Comparison of ENCODE assay signal across 8 mouse cellular contexts in the genomic region with DNA sequence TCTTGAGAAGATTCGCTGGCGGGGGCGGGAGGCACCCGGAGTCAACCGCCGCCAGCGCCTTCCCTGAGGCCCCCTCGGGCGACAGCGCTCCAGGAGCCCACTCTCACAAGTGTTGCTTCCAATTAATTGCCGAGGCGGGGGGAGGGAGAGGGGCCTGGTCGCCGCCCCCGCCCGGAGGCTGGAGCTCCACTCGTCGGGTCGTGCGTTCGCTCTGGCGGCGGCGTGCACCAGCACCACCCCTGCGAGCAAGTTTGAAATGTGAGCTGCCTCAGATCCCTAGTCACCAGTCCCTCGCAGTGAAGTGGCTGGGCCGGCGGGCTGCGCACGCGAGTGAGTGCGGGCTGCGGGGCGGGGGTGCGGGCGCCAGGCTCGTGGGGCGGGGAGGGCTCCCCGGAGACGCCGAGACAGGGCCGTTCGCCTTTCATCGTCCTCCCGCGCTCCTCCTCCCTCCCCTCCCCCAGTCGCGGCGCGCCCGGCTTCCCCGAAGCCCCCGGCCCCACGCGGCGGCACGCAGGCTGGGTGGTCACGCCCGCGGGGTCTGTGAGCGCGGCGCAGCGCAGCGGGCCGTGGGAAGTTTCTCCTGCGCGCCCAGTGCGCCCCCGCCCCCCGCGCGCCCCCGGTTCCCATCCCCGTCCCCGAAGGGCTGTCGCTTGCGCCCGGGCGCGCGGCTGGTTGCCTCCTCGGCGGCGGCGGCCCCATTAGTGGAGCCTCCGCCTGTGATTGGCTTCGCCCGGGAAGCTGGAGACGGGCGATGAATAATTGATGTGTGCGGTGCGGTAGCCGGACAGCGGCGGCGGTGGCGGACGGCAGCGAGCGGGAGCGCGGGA.
DNase-seq lines count a peak whose midpoint lies in the region; ATAC-seq lines count a peak whose summit lies in the region.

No protein-coding gene starts in this region.

- intact Hi-C loops in left cerebral cortex, postnatal 25 days (cut with DNase I): loop anchor here (2.0 kb wide), 1 partner anchor 21 kb away; no protein-coding TSS in a partner anchor

- peaks cover 71% of the 10 kb centered on the region for H3K4me1 ChIP-seq in heart, embryonic 16.5 days (ENCODE audit: control insufficient read depth, insufficient read depth, low read length)
- H3K4me1 ChIP-seq in midbrain, embryonic 10.5 days: peaks cover 96% of the 10 kb centered on the region
- H3K4me1 ChIP-seq in stomach, embryonic 15.5 days: peaks cover 76% of the 10 kb centered on the region

- DNase-seq in adrenal gland, adult (ENCODE audit: inconsistent age in 2 of 2, low spot score in 1 of 2): peak; percentile 57 to 80
- no peak for DNase-seq in adrenal gland, postnatal 4 days (ENCODE audit: low spot score in 2 of 2)
- peak; percentile 48 for DNase-seq in embryo, embryonic 11.5 days (ENCODE audit: low read depth, low spot score)
- DNase-seq in left cerebral cortex, postnatal 25 days (ENCODE audit: low spot score in 2 of 2): peak; percentile 61 to 64
- DNase-seq in midbrain, embryonic 10.5 days (ENCODE audit: low spot score): peak; percentile 83

- H3K36me3 ChIP-seq in heart, embryonic 16.5 days (ENCODE audit: control insufficient read depth, insufficient read depth): no peaks in the 10 kb centered on the region
- H3K36me3 ChIP-seq in midbrain, embryonic 10.5 days: peaks cover 26% of the 10 kb centered on the region
- no peaks in the 10 kb centered on the region for H3K36me3 ChIP-seq in stomach, embryonic 15.5 days

- H3K27ac ChIP-seq in heart, embryonic 16.5 days (ENCODE audit: low read length): peak overlapping the region; percentile 92
- H3K27ac ChIP-seq in midbrain, embryonic 10.5 days (replicated peaks): peak overlapping the region; percentile 99
- H3K27ac ChIP-seq in stomach, embryonic 15.5 days: peak overlapping the region; percentile 90

- peak; percentile 7 for ATAC-seq in CD4-positive, CD25-positive, alpha-beta regulatory T cell, adult 4 months
- peak; percentile 37 for ATAC-seq in heart, embryonic 16.5 days (replicated peaks; ENCODE audit: extremely low read depth, insufficient read depth, low FRiP score)
- peak; percentile 29; the same call in 1 of the 2 replicates for ATAC-seq in stomach, embryonic 15.5 days (ENCODE audit: insufficient read depth, low FRiP score, low read depth)

- H3K9ac ChIP-seq in heart, embryonic 16.5 days (ENCODE audit: low read length): peak overlapping the region; percentile 92
- H3K9ac ChIP-seq in stomach, embryonic 15.5 days: peak overlapping the region; percentile 74

- H3K4me2 ChIP-seq in heart, embryonic 16.5 days (ENCODE audit: low read depth, low read length): peak overlapping the region; percentile 99
- H3K4me2 ChIP-seq in stomach, embryonic 15.5 days: peak overlapping the region; percentile 100

- under 1% methylated on average over 96 of the region's 103 CpGs for WGBS in heart, embryonic 16.5 days
- WGBS in midbrain, embryonic 10.5 days: under 1% methylated on average over 85 of the region's 103 CpGs
- under 1% methylated on average over 69 of the region's 103 CpGs for WGBS in stomach, embryonic 15.5 days

- no peaks in the 10 kb centered on the region for H3K27me3 ChIP-seq in heart, embryonic 16.5 days (ENCODE audit: control insufficient read depth, insufficient read depth, low read length)
- no peaks in the 10 kb centered on the region; the same call in 1 of the 2 replicates for H3K27me3 ChIP-seq in midbrain, embryonic 10.5 days (ENCODE audit: low read depth, poor library complexity, severe bottlenecking)
- no peaks in the 10 kb centered on the region for H3K27me3 ChIP-seq in stomach, embryonic 15.5 days (replicated peaks)

- peak overlapping the region; percentile 67 for H3K4me3 ChIP-seq in heart, embryonic 16.5 days (ENCODE audit: low read length)
- peak overlapping the region; percentile 91 for H3K4me3 ChIP-seq in midbrain, embryonic 10.5 days
- H3K4me3 ChIP-seq in stomach, embryonic 15.5 days (replicated peaks): peak overlapping the region; percentile 75

- H3K9me3 ChIP-seq in heart, embryonic 16.5 days (replicated peaks; ENCODE audit: control insufficient read depth, low read length): no peaks in the 10 kb centered on the region
- no peaks in the 10 kb centered on the region for H3K9me3 ChIP-seq in midbrain, embryonic 10.5 days (replicated peaks)
- no peaks in the 10 kb centered on the region for H3K9me3 ChIP-seq in stomach, embryonic 15.5 days

Comparison
In these comparisons a context has a peak if more than half of its experiments do, and no peak if none do; other contexts are left out.
1. DNase-seq: peak in adrenal gland, adult (2 of 2), embryo, embryonic 11.5 days (single experiment), left cerebral cortex, postnatal 25 days (2 of 2) and midbrain, embryonic 10.5 days (single experiment); none in adrenal gland, postnatal 4 days (0 of 2).
2. Peak in every context shown above with its lines, with median percentiles within 50 percentile points of each other: ATAC-seq, H3K27ac ChIP-seq and H3K4me3 ChIP-seq.